In the genomic region with DNA sequence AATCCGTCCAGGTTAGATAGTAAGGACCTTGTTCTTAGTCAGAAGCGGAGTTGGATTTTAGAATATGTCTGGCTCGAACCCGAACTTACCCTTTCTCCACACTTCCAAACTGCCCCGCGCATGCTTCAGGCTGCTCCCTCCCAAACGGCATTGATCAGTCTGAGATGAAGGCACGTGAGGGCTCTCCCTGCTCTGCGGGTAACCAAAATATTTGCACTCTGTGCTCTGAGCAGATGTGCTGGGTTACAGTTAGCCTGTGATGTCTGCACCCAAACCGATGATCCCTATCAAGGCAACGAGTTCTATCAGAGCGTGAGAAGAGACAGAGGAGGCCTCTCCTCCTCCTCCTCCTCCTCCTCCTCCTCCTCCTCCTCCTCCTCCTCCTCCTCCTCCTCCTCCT, we compare ENCODE assay signal across 16 mouse cellular contexts. TPM values are rescaled to one million over a fixed set of nuclear protein-coding genes. Genes with fewer than 3 reads are reported as not detected.
DNase-seq lines count a peak whose midpoint lies in the region; ATAC-seq and TF ChIP-seq lines count a peak whose summit lies in the region.
"Had no signal": no experiment of that assay in that cellular context is flagged by ENCODE, and none has a peak within 500 bp of the region (broad histone marks: within the 10 kb centered on the region; RNA-seq: fewer than 3 reads in every experiment).

No protein-coding gene starts in this region.

- no peak overlapping the region for H3K27ac ChIP-seq in liver, embryonic 13.5 days
- no peak overlapping the region for H3K27ac ChIP-seq in CH12.LX (ENCODE audit: insufficient read depth, low read depth)
- H3K27ac ChIP-seq: forebrain, embryonic 15.5 days; midbrain, embryonic 10.5 days had no signal

- DNase-seq in liver, embryonic 13.5 days = no peak
- DNase-seq in liver (no peak), CH12.LX (ENCODE audit: extremely low read depth) (peak; percentile 31)
- peak; percentile 80 for DNase-seq in thymus, postnatal 14 days
- no peak for DNase-seq in lung, adult 18-20 months
- DNase-seq in cerebellum, postnatal 36 days = no peak
- DNase-seq: cerebellum, postnatal 10 days; gastrocnemius, postnatal 14 days; kidney, postnatal 4 days; retina, postnatal 1 day had no signal

- no peak overlapping the region for H3K4me3 ChIP-seq in liver, embryonic 13.5 days (replicated peaks)
- no peak overlapping the region for H3K4me3 ChIP-seq in CH12.LX (replicated peaks in 1 of 3; ENCODE audit: low read depth in 2 of 3, low read length in 2 of 3, poor library complexity in 1 of 3)
- H3K4me3 ChIP-seq: embryonic facial prominence, embryonic 15.5 days; forebrain, embryonic 15.5 days; heart, embryonic 13.5 days; limb, embryonic 12.5 days; midbrain, embryonic 10.5 days had no signal

- TF ChIP-seq CTCF in CH12.LX (conservative IDR thresholded peaks at IDR 0.05 in 1 of 2, IDR thresholded peaks at IDR 0.05 in 1 of 2; ENCODE audit: low read depth in 2 of 2, low read length in 2 of 2) = no peak

- no peak for TF ChIP-seq EP300 in CH12.LX (IDR thresholded peaks at IDR 0.05; ENCODE audit: low read length)

- dilution Hi-C loops in CH12.LX (cut with MboI; ENCODE audit: extremely low pct_ligation_motif_present, extremely low pct_unique_long_range_greater_than_20kb, low sequenced_read_pairs) = no loop called here

- H3K27me3 ChIP-seq in liver, embryonic 13.5 days = no peaks in the 10 kb centered on the region
- H3K27me3 ChIP-seq in CH12.LX (replicated peaks) = no peaks in the 10 kb centered on the region
- H3K27me3 ChIP-seq: embryonic facial prominence, embryonic 15.5 days; forebrain, embryonic 15.5 days; heart, embryonic 13.5 days; limb, embryonic 12.5 days had no signal

- no peak for TF ChIP-seq RAD21 in CH12.LX (IDR thresholded peaks at IDR 0.05; ENCODE audit: low read depth, low read length)

- no peak overlapping the region for H3K9ac ChIP-seq in liver, embryonic 13.5 days
- H3K9ac ChIP-seq in CH12.LX (ENCODE audit: insufficient read depth, low read depth) = no peak overlapping the region
- H3K9ac ChIP-seq: embryonic facial prominence, embryonic 15.5 days; forebrain, embryonic 15.5 days; limb, embryonic 12.5 days had no signal

- in situ Hi-C loops in CH12.LX (cut with MboI; ENCODE audit: low pct_ligation_motif_present, low pct_unique_long_range_greater_than_20kb, low sequenced_read_pairs) = no loop called here

- TF ChIP-seq POLR2A in CH12.LX (IDR thresholded peaks at IDR 0.05; ENCODE audit: low read depth, low read length) = no peak

- WGBS in liver, embryonic 13.5 days (ENCODE audit: insufficient replicate concordance) = 54% methylated on average over 12 of the region's 12 CpGs

- H3K79me2 ChIP-seq in CH12.LX (replicated peaks; ENCODE audit: control insufficient read depth, extremely low read depth, insufficient read depth, poor library complexity, severe bottlenecking) = no peaks in the 10 kb centered on the region; the same call in 1 of the 2 replicates

- peaks cover 9% of the 10 kb centered on the region for H3K4me1 ChIP-seq in liver, embryonic 13.5 days (replicated peaks)
- peaks cover 18 to 72% of the 10 kb centered on the region in 2 experiments for H3K4me1 ChIP-seq in CH12.LX (ENCODE audit: control insufficient read depth in 1 of 2, insufficient read depth in 2 of 2)
- H3K4me1 ChIP-seq: forebrain, embryonic 15.5 days had no signal

- ATAC-seq in liver, embryonic 13.5 days (ENCODE audit: low read depth) = peak; percentile 51; the same call in 1 of the 2 replicates
- ATAC-seq in inflammation-experienced regulatory T-cells, adult 6 months = peak; percentile 51
- ATAC-seq: forebrain, embryonic 15.5 days had no signal

- H3K9me3 ChIP-seq in liver, embryonic 13.5 days (replicated peaks) = no peaks in the 10 kb centered on the region
- H3K9me3 ChIP-seq in CH12.LX (replicated peaks; ENCODE audit: low read length) = no peaks in the 10 kb centered on the region
- H3K9me3 ChIP-seq: embryonic facial prominence, embryonic 15.5 days; forebrain, embryonic 15.5 days; heart, embryonic 13.5 days; limb, embryonic 12.5 days had no signal

- H3K4me2 ChIP-seq in liver, embryonic 13.5 days = no peak overlapping the region
- H3K4me2 ChIP-seq in CH12.LX (ENCODE audit: insufficient read depth, low read depth, poor library complexity, severe bottlenecking) = no peak overlapping the region
- H3K4me2 ChIP-seq: embryonic facial prominence, embryonic 15.5 days; forebrain, embryonic 15.5 days; limb, embryonic 12.5 days had no signal

- H3K36me3 ChIP-seq in liver, embryonic 13.5 days = no peaks in the 10 kb centered on the region
- no peaks in the 10 kb centered on the region for H3K36me3 ChIP-seq in CH12.LX (replicated peaks in 1 of 2; ENCODE audit: control insufficient read depth in 1 of 2, insufficient read depth in 1 of 2, low read length in 1 of 2)
- H3K36me3 ChIP-seq: embryonic facial prominence, embryonic 15.5 days; forebrain, embryonic 15.5 days; heart, embryonic 13.5 days; limb, embryonic 12.5 days; midbrain, embryonic 10.5 days had no signal

TF ChIP-seq in CH12.LX, 34 proteins besides CTCF, POLR2A, EP300 and RAD21:
- peak; percentile 73 for TF ChIP-seq BHLHE40 (IDR thresholded peaks at IDR 0.05; ENCODE audit: low read depth, low read length)
- no peak for TF ChIP-seq SIN3A (IDR thresholded peaks at IDR 0.05; ENCODE audit: low read length)

RNA-seq across cellular contexts. Expression of a gene that starts 3.1 kb away (rescaled TPM):
- polyA plus RNA-seq in liver, embryonic 13.5 days (2015; fragmentation: Nextera tagmentation; extraction: Ambion mirVana) = 1.6 and 1.7 TPM in 2 replicates
- 18.9 and 23.3 TPM in 2 replicates for total RNA-seq in CH12.LX (2012; rRNA removed)
- total RNA-seq in CH12.LX (2014; rRNA removed) = 20.0 and 22.1 TPM in 2 replicates
- polyA plus RNA-seq in CH12.LX (2012; ENCODE audit: insufficient read length, low read depth) = 12.1 and 13.7 TPM in 2 replicates
- 100 to 1,000 TPM; 154 to 314 (median 282) TPM for polyA plus RNA-seq in inflammation-experienced regulatory T-cells, adult 6 months (2017; shearing (Covaris generic))

Comparison
In these comparisons a context has a peak if more than half of its experiments do, and no peak if none do; other contexts are left out.
1. DNase-seq: peak in CH12.LX (single experiment) and thymus, postnatal 14 days (single experiment); none in liver, embryonic 13.5 days (single experiment), liver (single experiment), lung, adult 18-20 months (0 of 2) and cerebellum, postnatal 36 days (0 of 2).
2. RNA of a gene that starts 3.1 kb away (polyA plus RNA-seq): 154 to 314 TPM in inflammation-experienced regulatory T-cells, adult 6 months; 12.1 to 13.7 TPM in CH12.LX and 1.6 to 1.7 TPM in liver, embryonic 13.5 days; every median in the first group is over 10 times any median in the second.